Mouse (Mus musculus) thymus, adult 2 months (tissue): ENCODE data around the gene 4930415O20Rik. TPM values are rescaled to one million over a fixed set of nuclear protein-coding genes. Genes with fewer than 3 reads are reported as not detected.

Source experiments
- DNase-seq: peaks from one replicate; pipeline ENCODE4 v3.0.0; 2021
- H3K27ac ChIP-seq: fragments of 200-500 bp; 2 replicates; pipeline ENCODE4 v1.5.1; 2012; ENCODE audit warnings: low read length, control low read depth; ENCODE audit not compliant: control insufficient read depth, insufficient read depth
- H3K27me3 ChIP-seq: fragments of 200-500 bp; 2 replicates; pipeline ENCODE4 v1.6.1; 2012; ENCODE audit warnings: mild to moderate bottlenecking, low read length, moderate library complexity, mixed read lengths; ENCODE audit not compliant: control insufficient read depth, insufficient read depth
- H3K36me3 ChIP-seq: fragments of 200-500 bp; 2 replicates; pipeline ENCODE4 v1.6.1; 2012; ENCODE audit warnings: mild to moderate bottlenecking, low read length, moderate library complexity; ENCODE audit not compliant: control insufficient read depth, insufficient read depth
- H3K4me1 ChIP-seq: fragments of 200-500 bp; replicated peaks from 2 replicates; pipeline ENCODE4 v1.6.1; 2012; ENCODE audit warnings: low read length; ENCODE audit not compliant: control insufficient read depth, insufficient read depth
- H3K4me3 ChIP-seq: fragments of 200-500 bp; 2 replicates; pipeline ENCODE4 v1.5.1; 2012; ENCODE audit warnings: mild to moderate bottlenecking, low read length, control low read depth, moderate library complexity; ENCODE audit not compliant: control insufficient read depth, insufficient read depth
- CTCF ChIP-seq: fragments of 200-500 bp; IDR thresholded peaks from 2 replicates; pipeline ENCODE4 v1.5.1; 2012; ENCODE audit warnings: mild to moderate bottlenecking, control low read depth, low read length, moderate library complexity, borderline replicate concordance; ENCODE audit not compliant: control insufficient read depth, poor library complexity, insufficient read depth; ENCODE audit errors: extremely low read depth
- POLR2A ChIP-seq: fragments of 200-500 bp; IDR thresholded peaks from 2 replicates; pipeline ENCODE4 v1.6.1; 2012; ENCODE audit warnings: mild to moderate bottlenecking, low read length, control low read depth, moderate library complexity; ENCODE audit not compliant: control insufficient read depth, poor library complexity, insufficient read depth; ENCODE audit errors: extremely low read depth
- whole genome bisulfite sequencing: fragments of 180-500 bp; shearing (Covaris S2); methylation state at CpG from one replicate; pipeline ENCODE4 v1.1.7; 2018; 5-methylcytosine and 5-hydroxymethylcytosine counted together
- polyA plus RNA-seq: library from polyadenylated mRNA; depleted of rRNA; stranded (reverse); fragments of >200 nt; gene quantifications from 2 replicates; pipeline ENCODE4 v1.2.3, GENCODE M21; 2012

Gene 4930415O20Rik
- polyA plus RNA-seq, 1 experiment: 0.31 TPM

- Histone ChIP-seq H3K4me1 (peaks cover 30% of the 10 kb centered on the region), H3K4me3 (no peak overlapping the region), H3K36me3 (no peaks in the 10 kb centered on the region), H3K27me3 (no peaks in the 10 kb centered on the region; the same call in 1 of the 2 replicates), H3K27ac (peak overlapping the region; percentile 95)
- DNase-seq: no peak
- TF ChIP-seq POLR2A (no peak), CTCF (no peak)
- 31% methylated on average over 5 of the region's 5 CpGs for WGBS
Measured at GRCm38 (mm10) chr15:98623361-98623821, 52.6 kb downstream of the 4930415O20Rik start.

- H3K4me3 ChIP-seq: no peak overlapping the region
- no peak for TF ChIP-seq CTCF
- TF ChIP-seq POLR2A: no peak
- H3K36me3 ChIP-seq: no peaks in the 10 kb centered on the region
- WGBS: 44% methylated on average over 8 of the region's 8 CpGs
- H3K27me3 ChIP-seq: no peaks in the 10 kb centered on the region; the same call in 1 of the 2 replicates
- peaks cover 33% of the 10 kb centered on the region for H3K4me1 ChIP-seq
- DNase-seq: no peak
- H3K27ac ChIP-seq: no peak overlapping the region
Measured at GRCm38 (mm10) chr15:98626078-98626477, 55.3 kb downstream of the 4930415O20Rik start.

- WGBS: 83% methylated on average over 7 of the region's 7 CpGs
- H3K36me3 ChIP-seq: no peaks in the 10 kb centered on the region
- TF ChIP-seq POLR2A: no peak
- no peak for TF ChIP-seq CTCF
- DNase-seq: no peak
- no peak overlapping the region for H3K27ac ChIP-seq
- no peaks in the 10 kb centered on the region; the same call in 1 of the 2 replicates for H3K27me3 ChIP-seq
- no peak overlapping the region for H3K4me3 ChIP-seq
- peaks cover 29% of the 10 kb centered on the region for H3K4me1 ChIP-seq
Measured at GRCm38 (mm10) chr15:98626487-98627212, 55.8 kb downstream of the 4930415O20Rik start.

- Histone ChIP-seq H3K4me3 (no peak overlapping the region), H3K36me3 (no peaks in the 10 kb centered on the region), H3K27me3 (peaks cover 5% of the 10 kb centered on the region; the same call in 1 of the 2 replicates), H3K27ac (no peak overlapping the region), H3K4me1 (peaks cover 20% of the 10 kb centered on the region)
- no peak for DNase-seq
- 0 out of 2 replicates have a peak, but pooled peaks have one; percentile 17 for TF ChIP-seq POLR2A
- TF ChIP-seq CTCF: 0 out of 2 replicates have a peak, but pooled peaks have one; percentile 1
- 26% methylated on average over 20 of the region's 20 CpGs for WGBS
Measured at GRCm38 (mm10) chr15:98628589-98629254, 57.9 kb downstream of the 4930415O20Rik start.

- TF ChIP-seq POLR2A (no peak), CTCF (no peak)
- H3K4me3 ChIP-seq: no peak overlapping the region
- peaks cover 26% of the 10 kb centered on the region for H3K4me1 ChIP-seq
- 79% methylated on average over 6 of the region's 6 CpGs for WGBS
- H3K27ac ChIP-seq: no peak overlapping the region
- H3K36me3 ChIP-seq: no peaks in the 10 kb centered on the region
- no peak for DNase-seq
- peaks cover 8% of the 10 kb centered on the region; the same call in 1 of the 2 replicates for H3K27me3 ChIP-seq
Measured at GRCm38 (mm10) chr15:98629464-98629863, 58.7 kb downstream of the 4930415O20Rik start.

- DNase-seq: no peak
- Histone ChIP-seq H3K4me3 (no peak within 1 kb of the TSS), H3K4me1 (peaks cover 31% of the 10 kb centered on the region), H3K27ac (no peak within 1 kb of the TSS), H3K27me3 (peaks cover 8% of the 10 kb centered on the region; the same call in 1 of the 2 replicates), H3K36me3 (no peaks in the 10 kb centered on the region)
- TF ChIP-seq POLR2A: no peak
- whole genome bisulfite sequencing: 19% methylated on average over 4 of the region's 4 CpGs
Measured at GRCm38 (mm10) chr15:98630540-98630939, 59.7 kb downstream of the 4930415O20Rik start, which contains the start of gene Cacnb3. Cacnb3 (plus strand) TSS chr15:98630840.
